Mouse (Mus musculus): ENCODE measurements around the gene H2-K1.

DNA sequence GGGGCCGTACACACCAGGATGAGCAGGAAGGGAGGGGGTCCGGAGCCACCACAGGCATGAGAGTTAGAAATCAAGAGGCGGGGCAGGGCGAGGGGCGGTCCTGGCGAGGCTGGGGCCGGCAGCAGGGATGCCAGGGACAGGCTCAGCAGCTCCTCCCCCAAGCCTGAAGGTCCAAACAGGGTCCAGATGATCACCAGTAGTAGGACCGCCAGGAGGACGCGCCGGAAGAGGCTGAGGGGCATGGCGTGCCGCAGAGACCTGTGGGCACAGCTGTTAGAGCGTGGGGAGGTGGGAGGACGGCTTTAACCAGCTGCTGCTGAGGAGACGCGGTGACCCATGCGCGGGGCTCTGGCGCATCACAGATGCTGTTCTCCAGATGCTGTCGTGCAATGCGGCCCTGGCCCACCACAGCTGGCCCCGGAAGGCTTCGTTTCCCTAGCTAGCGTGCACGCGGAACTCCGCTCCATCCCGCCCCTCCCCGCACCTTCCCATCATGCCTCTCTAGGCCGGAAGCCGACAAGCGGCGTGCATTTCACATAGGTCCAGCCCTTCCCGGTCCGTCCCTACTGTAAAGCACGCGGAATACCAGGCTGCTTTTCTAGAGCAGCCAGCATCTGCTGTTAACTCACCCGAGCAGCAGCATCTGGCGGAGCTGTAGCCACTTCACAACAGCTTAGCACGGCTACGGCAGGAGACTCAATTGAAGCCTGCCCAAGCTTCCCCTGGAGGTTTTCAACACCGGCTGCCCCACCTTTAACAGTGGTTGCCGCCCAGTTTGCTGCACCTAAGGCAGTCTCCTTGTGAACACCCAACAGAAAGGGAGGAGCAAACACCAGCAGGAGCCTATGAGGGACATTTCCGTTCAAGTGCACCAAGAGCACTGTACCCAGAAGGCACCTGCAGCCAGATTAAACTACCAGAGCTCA is 48.9 kb downstream of the H2-K1 start, which contains the start of gene B3galt4:
- TF ChIP-seq CTCF (IDR thresholded peaks at IDR 0.05; ENCODE audit: low read depth, low read length) (no peak), GATA2 (IDR thresholded peaks at IDR 0.05; ENCODE audit: borderline replicate concordance, low read depth, low read length) (no peak)

Data from G1E (cell line).